Mouse (Mus musculus): ENCODE results near the gene A730009L09Rik. TPM values are rescaled to one million over a fixed set of nuclear protein-coding genes. Genes with fewer than 3 reads are reported as not detected.

A730009L09Rik gene
- total RNA-seq (2023), result not detected

GRCm38 (mm10) chr16:84514821-84515220 lies at the start of gene A730009L09Rik:
TSS of gene A730009L09Rik (plus strand) at chr16:84515121.

Other genes starting within 250 kb of the A730009L09Rik start
- 10 to 100 TPM in 1 of 2 experiments, 1 to 10 TPM in 1; 9.1 to 10.5 TPM for gene Mrpl39, start 220.6 kb downstream of the A730009L09Rik start, total RNA-seq (2023)

All from neutrophil, adult 59 days (primary cell).